Mouse (Mus musculus) ES-Bruce4 (cell line): Measurements from ENCODE around the gene Wdr73. TPM values are rescaled to one million over a fixed set of nuclear protein-coding genes. Genes with fewer than 3 reads are reported as not detected.

ENCODE experiments used
- H3K27ac ChIP-seq: 2 replicates; pipeline ENCODE4 v1.5.1; 2012; ENCODE audit warnings: low read length, inconsistent platforms; ENCODE audit not compliant: insufficient read depth
- H3K27me3 ChIP-seq: 2 replicates; pipeline ENCODE4 v1.6.1; 2012; ENCODE audit warnings: mild to moderate bottlenecking, low read length, inconsistent platforms; ENCODE audit not compliant: control insufficient read depth, poor library complexity, insufficient read depth, severe bottlenecking
- H3K36me3 ChIP-seq: 2 replicates; pipeline ENCODE4 v1.6.1; 2012; ENCODE audit warnings: inconsistent platforms, mild to moderate bottlenecking, low read length, moderate library complexity; ENCODE audit not compliant: control insufficient read depth, poor library complexity, insufficient read depth, severe bottlenecking
- H3K4me1 ChIP-seq: one replicate; pipeline ENCODE4 v1.8.1; 2011; ENCODE audit warnings: low read length; ENCODE audit not compliant: control insufficient read depth, insufficient read depth
- H3K4me3 ChIP-seq: 2 replicates; pipeline ENCODE4 v1.5.1; 2011; ENCODE audit warnings: low read depth, mild to moderate bottlenecking, low read length
- H3K9ac ChIP-seq: 2 replicates; pipeline ENCODE4 v1.6.1; 2012; ENCODE audit warnings: low read depth, mild to moderate bottlenecking, inconsistent platforms; ENCODE audit not compliant: poor library complexity, severe bottlenecking
- H3K9me3 ChIP-seq: replicated peaks from 2 replicates; pipeline ENCODE4 v1.6.1; 2012; ENCODE audit warnings: mild to moderate bottlenecking, low read length, inconsistent platforms; ENCODE audit not compliant: control insufficient read depth, poor library complexity, insufficient read depth, severe bottlenecking
- CTCF ChIP-seq: IDR thresholded peaks from one replicate; pipeline ENCODE4 v1.8.1; 2011; ENCODE audit warnings: low read depth, low read length
- EP300 ChIP-seq: IDR thresholded peaks from 2 replicates; pipeline ENCODE4 v1.6.1; 2011; ENCODE audit warnings: low read depth, low read length; ENCODE audit not compliant: insufficient read depth
- POLR2A ChIP-seq: IDR thresholded peaks from one replicate; pipeline ENCODE4 v1.8.1; 2011; ENCODE audit warnings: low read length; ENCODE audit not compliant: insufficient read depth
- polyA plus RNA-seq: library from polyadenylated mRNA; stranded (reverse); fragments of >200 nt; gene quantifications from 2 replicates; pipeline ENCODE4 v1.2.4, GENCODE M21; 2011; ENCODE audit warnings: low read depth; ENCODE audit not compliant: missing spikeins, insufficient read depth, insufficient read length

Gene Wdr73
- polyA plus RNA-seq, 1 experiment, result 35.9 TPM

DNA sequence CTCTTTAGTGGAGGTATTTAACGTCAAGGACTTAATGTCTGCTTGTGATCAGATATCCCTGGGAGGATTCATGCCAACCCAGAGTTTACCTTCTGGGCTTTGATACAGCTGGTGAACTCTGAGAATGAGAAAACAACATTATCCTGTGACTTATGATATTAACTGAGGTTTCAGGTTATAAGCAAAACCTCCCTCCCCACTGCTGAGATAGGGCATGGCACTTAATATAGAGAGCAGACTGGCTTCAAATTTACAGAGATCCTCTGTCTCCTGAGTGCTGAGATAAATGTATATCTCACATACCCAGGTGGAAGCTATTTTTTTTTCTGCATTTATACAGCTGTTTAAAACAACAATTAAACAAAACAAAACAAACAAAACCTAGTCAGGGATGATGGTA lies 31.7 kb upstream of the Wdr73 start:
- TF ChIP-seq EP300 (no peak), CTCF (no peak), POLR2A (no peak)
- Histone ChIP-seq H3K27me3 (no peaks in the 10 kb centered on the region), H3K4me1 (no peaks in the 10 kb centered on the region), H3K27ac (no peak overlapping the region), H3K9me3 (peaks cover 2% of the 10 kb centered on the region; the same call in 1 of the 2 replicates), H3K4me3 (no peak overlapping the region), H3K9ac (no peak overlapping the region), H3K36me3 (peaks cover 27% of the 10 kb centered on the region)

- TF ChIP-seq POLR2A (no peak), CTCF (no peak), EP300 (no peak)
- Histone ChIP-seq H3K27ac (no peak overlapping the region), H3K36me3 (peaks cover 33% of the 10 kb centered on the region), H3K9me3 (peaks cover 2% of the 10 kb centered on the region; the same call in 1 of the 2 replicates), H3K4me1 (no peaks in the 10 kb centered on the region), H3K9ac (no peak overlapping the region), H3K27me3 (no peaks in the 10 kb centered on the region), H3K4me3 (no peak overlapping the region)
These were observed 30.6 kb upstream of the Wdr73 start for GRCm38 (mm10) chr7:80931618-80932207.

GRCm38 (mm10) chr7:80923165-80923564 lies 22.1 kb upstream of the Wdr73 start:
- Histone ChIP-seq H3K9me3 (peaks cover 18% of the 10 kb centered on the region), H3K4me3 (no peak overlapping the region), H3K27me3 (no peaks in the 10 kb centered on the region), H3K36me3 (peaks cover 40% of the 10 kb centered on the region), H3K4me1 (no peaks in the 10 kb centered on the region), H3K9ac (no peak overlapping the region), H3K27ac (no peak overlapping the region)
- TF ChIP-seq POLR2A, result no peak
- no peak for TF ChIP-seq CTCF
- no peak for TF ChIP-seq EP300

DNA sequence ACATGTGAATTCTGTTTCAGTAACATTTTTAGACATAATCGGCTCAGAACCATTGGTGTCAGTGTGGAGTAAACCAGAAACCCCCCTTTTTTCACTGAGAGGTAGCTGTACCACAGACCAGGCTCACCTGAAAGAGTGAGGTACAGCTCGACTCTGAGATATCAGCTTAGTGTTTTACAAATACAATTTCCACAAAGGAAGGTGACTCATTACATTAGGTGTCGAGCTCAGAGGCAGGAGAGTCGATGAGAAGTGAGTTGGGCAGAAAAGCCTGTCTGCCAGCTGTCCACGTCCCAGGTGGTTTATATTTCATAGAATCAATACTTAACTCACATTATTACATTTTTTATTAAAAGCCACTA lies 18.6 kb upstream of the Wdr73 start:
- TF ChIP-seq CTCF (no peak), POLR2A (no peak), EP300 (no peak)
- Histone ChIP-seq H3K27me3 (no peaks in the 10 kb centered on the region), H3K9ac (no peak overlapping the region), H3K27ac (no peak overlapping the region), H3K4me1 (no peaks in the 10 kb centered on the region), H3K9me3 (peaks cover 18% of the 10 kb centered on the region), H3K4me3 (no peak overlapping the region), H3K36me3 (peaks cover 47% of the 10 kb centered on the region)

DNA sequence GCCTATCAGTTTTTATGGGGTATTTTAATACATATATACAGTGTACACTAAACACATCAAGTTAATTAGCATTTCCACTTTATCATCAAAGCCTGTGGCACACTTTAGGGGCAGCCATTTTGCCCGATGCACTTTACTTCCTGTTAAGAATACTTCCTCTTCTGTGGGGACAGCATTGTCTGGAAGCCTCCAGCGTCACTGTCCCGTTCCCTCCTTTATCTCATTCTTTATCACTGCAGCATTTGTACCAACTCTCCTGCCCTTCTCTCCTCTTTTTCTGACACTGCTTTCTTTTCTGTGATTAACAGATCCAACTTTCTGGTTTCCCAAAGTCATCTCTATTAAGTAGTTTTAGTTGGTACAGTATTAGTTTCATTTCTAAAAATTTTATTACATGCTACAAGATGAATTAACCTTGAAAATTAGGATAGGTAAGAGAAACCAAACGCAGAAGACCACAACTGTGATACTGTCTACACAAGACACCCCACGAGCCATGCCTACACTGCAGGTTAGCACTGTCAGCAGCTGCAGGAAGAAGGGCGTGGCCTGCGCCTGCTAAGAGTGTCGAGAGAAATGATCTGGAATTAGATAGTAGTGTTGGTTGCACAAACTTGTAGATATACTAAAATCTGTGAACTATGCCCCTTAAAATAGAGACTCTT lies 18.0 kb upstream of the Wdr73 start:
- no peak overlapping the region for H3K4me3 ChIP-seq
- peaks cover 46% of the 10 kb centered on the region for H3K36me3 ChIP-seq
- H3K9ac ChIP-seq, result no peak overlapping the region
- no peaks in the 10 kb centered on the region for H3K4me1 ChIP-seq
- H3K27ac ChIP-seq, result no peak overlapping the region
- no peaks in the 10 kb centered on the region for H3K27me3 ChIP-seq
- TF ChIP-seq CTCF (no peak), EP300 (no peak), POLR2A (no peak)
- H3K9me3 ChIP-seq, result peaks cover 18% of the 10 kb centered on the region

- Histone ChIP-seq H3K9ac (no peak overlapping the region), H3K9me3 (peaks cover 13% of the 10 kb centered on the region), H3K27me3 (no peaks in the 10 kb centered on the region), H3K4me3 (no peak overlapping the region), H3K4me1 (no peaks in the 10 kb centered on the region), H3K36me3 (peaks cover 44% of the 10 kb centered on the region), H3K27ac (no peak overlapping the region)
- no peak for TF ChIP-seq POLR2A
- no peak for TF ChIP-seq EP300
- TF ChIP-seq CTCF, result no peak
These were observed 16.9 kb upstream of the Wdr73 start for GRCm38 (mm10) chr7:80917916-80918465.
